Mouse (Mus musculus) CH12.LX (cell line): ENCODE results near the gene Tpte.

Source experiments
- CTCF ChIP-seq, 2 experiments: IDR thresholded peaks in 1 of 2; conservative IDR thresholded peaks in 1 of 2; 2 replicates each; pipeline ENCODE4 v1.5.1; 2011 to 2012; ENCODE audit warnings: low read depth in 2 of 2, low read length in 2 of 2, improper control_type of control experiment in 1 of 2, inconsistent platforms in 1 of 2, mild to moderate bottlenecking in 1 of 2, moderate library complexity in 1 of 2
- E2F4 ChIP-seq: IDR thresholded peaks from 2 replicates; pipeline ENCODE4 v1.6.1; 2011; ENCODE audit warnings: low read depth, low read length, improper control_type of control experiment; ENCODE audit not compliant: insufficient replicate concordance
- ELF1 ChIP-seq: IDR thresholded peaks from 2 replicates; pipeline ENCODE4 v1.6.1; 2014; ENCODE audit warnings: low read depth, mild to moderate bottlenecking, inconsistent platforms, low read length, improper control_type of control experiment
- GABPA ChIP-seq: IDR thresholded peaks from 2 replicates; pipeline ENCODE4 v1.6.1; 2012; ENCODE audit warnings: low read depth, low read length, improper control_type of control experiment, inconsistent platforms; ENCODE audit not compliant: insufficient replicate concordance
- MAFK ChIP-seq: IDR thresholded peaks from 2 replicates; pipeline ENCODE4 v1.6.1; 2011; ENCODE audit warnings: low read length, improper control_type of control experiment; ENCODE audit not compliant: insufficient replicate concordance
- NELFE ChIP-seq: IDR thresholded peaks from 2 replicates; pipeline ENCODE4 v1.6.1; 2011; ENCODE audit warnings: low read depth, low read length, improper control_type of control experiment
- POLR2A ChIP-seq: IDR thresholded peaks from 2 replicates; pipeline ENCODE4 v1.6.1; 2011; ENCODE audit warnings: low read depth, mild to moderate bottlenecking, improper control_type of control experiment, low read length
- RCOR1 ChIP-seq: conservative IDR thresholded peaks from 2 replicates; pipeline ENCODE4 v1.6.1; 2012; ENCODE audit warnings: low read depth, mild to moderate bottlenecking, inconsistent platforms, low read length, improper control_type of control experiment
- TCF12 ChIP-seq: IDR thresholded peaks from 2 replicates; pipeline ENCODE4 v1.6.1; 2014; ENCODE audit warnings: low read depth, mild to moderate bottlenecking, inconsistent platforms, low read length, improper control_type of control experiment
- USF1 ChIP-seq: IDR thresholded peaks from 2 replicates; pipeline ENCODE4 v1.6.1; 2014; ENCODE audit warnings: low read depth, mild to moderate bottlenecking, inconsistent platforms, low read length, improper control_type of control experiment
- ZC3H11A ChIP-seq: IDR thresholded peaks from 2 replicates; pipeline ENCODE4 v1.6.1; 2012; ENCODE audit warnings: low read depth, mild to moderate bottlenecking, inconsistent platforms, low read length, improper control_type of control experiment

DNA sequence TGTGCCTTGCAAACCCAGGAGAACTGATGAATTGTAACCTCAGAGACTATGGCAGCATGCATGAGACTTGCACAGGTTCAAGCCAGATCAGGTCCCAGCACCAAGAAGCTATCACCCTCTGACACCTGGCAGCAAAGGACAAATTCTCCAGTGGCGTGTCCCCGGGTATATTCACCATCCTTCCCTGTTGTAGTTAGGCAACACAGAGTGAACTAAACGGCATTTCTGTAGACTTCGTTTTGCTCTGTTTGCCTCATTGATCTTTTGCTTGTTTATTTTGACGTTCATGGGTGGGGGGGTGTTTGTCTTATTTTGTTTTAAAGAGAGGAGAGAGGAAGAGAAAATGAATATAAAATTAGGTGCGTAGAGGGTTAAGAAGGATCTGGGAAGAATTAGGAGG, 101.9 kb downstream of the Tpte start:
- no peak for TF ChIP-seq TCF12
- no peak for TF ChIP-seq ELF1
- TF ChIP-seq E2F4: no peak
- TF ChIP-seq POLR2A: no peak
- no peak for TF ChIP-seq RCOR1
- no peak for TF ChIP-seq CTCF (conservative IDR thresholded peaks at IDR 0.05 in 1 of 2, IDR thresholded peaks at IDR 0.05 in 1 of 2; ENCODE audit: low read depth in 2 of 2, low read length in 2 of 2)
- TF ChIP-seq ZC3H11A: no peak
- TF ChIP-seq GABPA: no peak
- TF ChIP-seq NELFE: no peak
- no peak for TF ChIP-seq USF1
- no peak for TF ChIP-seq MAFK
